Mouse (Mus musculus) forebrain, embryonic 10.5 days (tissue): Measurements from ENCODE around the gene Map2k5. TPM values are rescaled to one million over a fixed set of nuclear protein-coding genes. Genes with fewer than 3 reads are reported as not detected.

ENCODE experiments used
- DNase-seq: peaks from one replicate; pipeline ENCODE4 v3.0.0-alpha.2; 2017; ENCODE audit warnings: low spot score; ENCODE audit errors: extremely low spot score
- H3K27ac ChIP-seq: fragments of 300-500 bp; sonication (generic); 2 replicates; pipeline ENCODE4 v1.5.1; 2016; ENCODE audit warnings: mild to moderate bottlenecking
- H3K27me3 ChIP-seq: fragments of 300-500 bp; sonication (generic); 2 replicates; pipeline ENCODE4 v1.6.1; 2016; ENCODE audit warnings: mild to moderate bottlenecking; ENCODE audit not compliant: poor library complexity, severe bottlenecking
- H3K36me3 ChIP-seq: fragments of 300-500 bp; sonication (generic); replicated peaks from 2 replicates; pipeline ENCODE4 v1.6.1; 2016; ENCODE audit warnings: mild to moderate bottlenecking, moderate library complexity
- H3K4me1 ChIP-seq: fragments of 300-500 bp; sonication (generic); 2 replicates; pipeline ENCODE4 v1.6.1; 2016
- H3K4me3 ChIP-seq: fragments of 300-500 bp; sonication (generic); 2 replicates; pipeline ENCODE4 v1.5.1; 2016; ENCODE audit warnings: mild to moderate bottlenecking, moderate library complexity
- H3K9me3 ChIP-seq: fragments of 300-500 bp; sonication (generic); 2 replicates; pipeline ENCODE4 v1.6.1; 2016; ENCODE audit warnings: mild to moderate bottlenecking, moderate library complexity
- WGBS: fragments of 180-500 bp; shearing (Covaris S2); methylation state at CpG from one replicate; pipeline ENCODE4 v1.1.7; 2016; 5-methylcytosine and 5-hydroxymethylcytosine counted together
- polyA plus RNA-seq: library from polyadenylated mRNA; unstranded; fragments of >200 nt; fragmentation: Nextera tagmentation; extraction: Ambion mirVana; gene quantifications from 2 replicates; pipeline ENCODE4 v1.2.1, GENCODE M21; 2016

The Map2k5 gene
- polyA plus RNA-seq, 1 experiment from 2014 or later, result 33.8 TPM

GRCm38 (mm10) chr9:63288676-63289075 is 89.0 kb downstream of the Map2k5 start:
- H3K27me3 ChIP-seq, result no peaks in the 10 kb centered on the region
- no peak overlapping the region for H3K4me3 ChIP-seq
- H3K9me3 ChIP-seq, result no peaks in the 10 kb centered on the region
- H3K27ac ChIP-seq, result no peak overlapping the region
- WGBS, result 93% methylated on average over 4 of the region's 4 CpGs
- H3K36me3 ChIP-seq, result peaks cover 34% of the 10 kb centered on the region
- no peak for DNase-seq
- H3K4me1 ChIP-seq, result peaks cover 10% of the 10 kb centered on the region; the same call in 1 of the 2 replicates

- H3K27ac ChIP-seq, result no peak overlapping the region
- 90% methylated on average over 9 of the region's 9 CpGs for WGBS
- peaks cover 10% of the 10 kb centered on the region; the same call in 1 of the 2 replicates for H3K4me1 ChIP-seq
- H3K9me3 ChIP-seq, result peaks cover 3% of the 10 kb centered on the region; the same call in 1 of the 2 replicates
- H3K27me3 ChIP-seq, result no peaks in the 10 kb centered on the region
- H3K36me3 ChIP-seq, result peaks cover 22% of the 10 kb centered on the region
- DNase-seq, result no peak
- no peak overlapping the region for H3K4me3 ChIP-seq
Observed at GRCm38 (mm10) chr9:63284392-63284791, 93.3 kb downstream of the Map2k5 start.

DNA sequence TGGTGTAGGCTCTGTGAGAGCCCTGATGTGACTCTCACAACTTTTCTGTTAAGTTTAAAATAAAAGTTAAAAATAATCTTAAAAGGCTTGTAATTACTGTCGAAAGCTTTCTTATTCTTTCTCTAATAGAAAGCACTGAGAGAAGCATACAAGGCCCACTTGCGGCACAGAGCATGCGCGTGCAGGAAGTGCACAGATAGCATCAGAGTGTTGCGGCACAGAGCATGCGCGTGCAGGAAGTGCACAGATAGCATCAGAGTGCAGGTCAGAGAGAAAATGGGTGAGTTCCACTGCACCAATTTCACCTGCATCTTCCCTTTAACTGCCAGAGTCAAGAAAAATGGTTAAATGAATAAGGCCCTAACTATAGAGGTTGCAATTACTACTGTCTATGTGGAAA is 95.7 kb downstream of the Map2k5 start:
- H3K27me3 ChIP-seq, result no peaks in the 10 kb centered on the region
- H3K9me3 ChIP-seq, result peaks cover 3% of the 10 kb centered on the region; the same call in 1 of the 2 replicates
- no peak for DNase-seq
- no peak overlapping the region for H3K27ac ChIP-seq
- H3K4me1 ChIP-seq, result peaks cover 28% of the 10 kb centered on the region
- 95% methylated on average over 7 of the region's 7 CpGs for WGBS
- no peak overlapping the region for H3K4me3 ChIP-seq
- peaks cover 15% of the 10 kb centered on the region for H3K36me3 ChIP-seq

GRCm38 (mm10) chr9:63281086-63281485 is 96.6 kb downstream of the Map2k5 start:
- WGBS, result 87% methylated on average over 2 of the region's 2 CpGs
- H3K4me3 ChIP-seq, result no peak overlapping the region
- H3K27me3 ChIP-seq, result no peaks in the 10 kb centered on the region
- H3K27ac ChIP-seq, result no peak overlapping the region
- H3K4me1 ChIP-seq, result peaks cover 28% of the 10 kb centered on the region
- no peak for DNase-seq
- H3K9me3 ChIP-seq, result peaks cover 3% of the 10 kb centered on the region; the same call in 1 of the 2 replicates
- H3K36me3 ChIP-seq, result peaks cover 15% of the 10 kb centered on the region

GRCm38 (mm10) chr9:63273781-63274180 is 103.9 kb downstream of the Map2k5 start:
- H3K27ac ChIP-seq, result no peak overlapping the region
- peaks cover 7% of the 10 kb centered on the region; the same call in 1 of the 2 replicates for H3K36me3 ChIP-seq
- DNase-seq, result no peak
- 87% methylated on average over 6 of the region's 6 CpGs for WGBS
- H3K27me3 ChIP-seq, result no peaks in the 10 kb centered on the region
- H3K4me3 ChIP-seq, result no peak overlapping the region
- no peaks in the 10 kb centered on the region for H3K9me3 ChIP-seq
- H3K4me1 ChIP-seq, result peaks cover 49% of the 10 kb centered on the region

DNA sequence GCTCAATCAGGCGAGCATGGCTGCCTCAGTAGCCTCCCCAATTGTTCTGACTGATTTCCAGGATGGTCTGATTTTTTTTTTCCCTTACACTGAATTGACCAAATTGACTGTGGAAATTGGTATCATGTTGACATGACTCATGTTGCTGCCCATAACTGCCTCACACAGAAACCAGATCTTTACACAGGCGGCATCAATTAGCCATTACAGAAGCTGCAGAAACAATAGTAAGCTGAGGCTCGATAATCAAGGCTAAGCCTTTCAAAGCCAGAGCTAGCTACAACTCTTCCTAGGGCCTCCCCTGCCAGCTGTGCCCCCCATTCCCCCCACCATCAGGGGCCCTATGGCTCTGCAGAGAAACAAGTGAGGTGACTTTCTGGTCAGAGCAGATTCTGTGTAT is 107.9 kb downstream of the Map2k5 start:
- no peak for DNase-seq

GRCm38 (mm10) chr9:63263188-63263587 is 114.5 kb downstream of the Map2k5 start:
- peaks cover 25% of the 10 kb centered on the region for H3K4me1 ChIP-seq
- peaks cover 14% of the 10 kb centered on the region for H3K36me3 ChIP-seq
- H3K27ac ChIP-seq, result no peak overlapping the region
- no peaks in the 10 kb centered on the region for H3K9me3 ChIP-seq
- H3K4me3 ChIP-seq, result no peak overlapping the region
- no peaks in the 10 kb centered on the region for H3K27me3 ChIP-seq
- no peak for DNase-seq
- 85% methylated on average over 1 of the region's 1 CpGs for WGBS

More for the DNA sequence above, 107.9 kb downstream of the Map2k5 start:
- Histone ChIP-seq H3K36me3 (peaks cover 7% of the 10 kb centered on the region; the same call in 1 of the 2 replicates), H3K4me3 (no peak overlapping the region), H3K9me3 (no peaks in the 10 kb centered on the region), H3K4me1 (peaks cover 36% of the 10 kb centered on the region), H3K27ac (peak overlapping the region; percentile 71; the same call in 1 of the 2 replicates), H3K27me3 (no peaks in the 10 kb centered on the region)
- WGBS, result 25% methylated on average over 3 of the region's 3 CpGs

GRCm38 (mm10) chr9:63258768-63259167 is 118.9 kb downstream of the Map2k5 start:
- Histone ChIP-seq H3K4me1 (peaks cover 25% of the 10 kb centered on the region), H3K4me3 (no peak overlapping the region), H3K27me3 (no peaks in the 10 kb centered on the region), H3K27ac (no peak overlapping the region), H3K9me3 (no peaks in the 10 kb centered on the region), H3K36me3 (peaks cover 32% of the 10 kb centered on the region)
- DNase-seq, result no peak
- WGBS, result 82% methylated on average over 3 of the region's 3 CpGs

DNA sequence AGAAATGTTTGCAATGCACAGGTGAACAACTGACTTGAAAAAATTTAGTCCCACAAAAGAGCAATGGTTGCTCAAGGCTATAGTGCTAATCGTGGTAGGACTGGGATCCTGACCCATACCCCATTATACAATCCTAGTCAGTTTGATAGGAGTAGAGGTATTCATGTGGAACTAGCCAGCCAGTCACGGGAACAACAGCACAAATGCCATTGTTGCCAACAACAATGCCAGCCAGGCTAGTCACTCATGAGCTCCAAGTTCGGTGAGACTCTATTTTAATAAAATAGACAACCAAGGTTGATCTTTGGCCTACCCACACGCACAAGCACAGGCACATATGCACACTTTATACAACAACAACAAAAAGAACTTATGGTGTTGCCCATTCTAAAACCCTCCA is 120.0 kb downstream of the Map2k5 start:
- no peak overlapping the region for H3K27ac ChIP-seq
- 73% methylated on average over 4 of the region's 4 CpGs for WGBS

GRCm38 (mm10) chr9:63250841-63251626 is 126.7 kb downstream of the Map2k5 start:
- 89% methylated on average over 19 of the region's 19 CpGs for WGBS
- no peak for DNase-seq
- H3K4me1 ChIP-seq, result peaks cover 4% of the 10 kb centered on the region; the same call in 1 of the 2 replicates
- H3K27ac ChIP-seq, result 0 out of 2 replicates have a peak overlapping the region, but pooled peaks have one; percentile 53
- H3K4me3 ChIP-seq, result no peak overlapping the region
- H3K9me3 ChIP-seq, result no peaks in the 10 kb centered on the region
- no peaks in the 10 kb centered on the region for H3K27me3 ChIP-seq
- peaks cover 33% of the 10 kb centered on the region for H3K36me3 ChIP-seq

More for the DNA sequence above, 120.0 kb downstream of the Map2k5 start:
- DNase-seq, result no peak
- Histone ChIP-seq H3K4me1 (peaks cover 23% of the 10 kb centered on the region), H3K4me3 (no peak overlapping the region), H3K27me3 (no peaks in the 10 kb centered on the region), H3K9me3 (no peaks in the 10 kb centered on the region), H3K36me3 (peaks cover 36% of the 10 kb centered on the region)

DNA sequence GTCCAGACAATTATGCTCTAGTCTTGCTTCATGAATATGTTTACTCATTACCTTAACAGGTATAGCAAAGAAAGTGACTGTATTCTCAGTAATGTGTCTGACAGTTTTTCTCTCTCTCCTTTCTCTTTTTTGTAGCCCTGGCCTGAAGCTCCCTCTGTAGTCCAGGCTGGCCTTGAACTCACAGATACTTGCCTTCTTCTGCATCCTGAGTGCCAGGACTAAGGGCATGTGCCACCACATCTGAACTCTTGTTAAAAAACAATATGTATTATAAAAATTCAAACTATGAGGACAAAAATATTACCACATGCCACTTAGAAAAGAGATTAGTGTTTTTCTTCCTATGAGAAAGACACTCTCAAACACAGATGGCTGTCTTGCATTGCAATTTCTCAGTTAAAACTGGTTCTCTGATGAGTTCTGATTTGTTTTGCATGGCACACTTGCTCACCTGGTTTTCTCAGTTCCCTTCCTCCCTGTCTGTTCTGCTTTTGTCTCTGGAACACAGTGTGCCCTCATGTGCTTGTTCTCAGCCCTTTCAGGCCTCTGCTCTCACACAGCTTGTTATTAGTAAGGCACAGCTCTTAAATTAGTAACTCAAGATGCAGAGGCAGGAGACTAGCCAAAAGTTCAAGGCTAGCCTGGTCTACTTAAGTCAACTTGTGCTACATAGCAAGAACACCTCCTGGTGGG is 129.5 kb downstream of the Map2k5 start:
- H3K4me1 ChIP-seq, result peaks cover 4% of the 10 kb centered on the region; the same call in 1 of the 2 replicates
- peaks cover 33% of the 10 kb centered on the region for H3K36me3 ChIP-seq
- H3K9me3 ChIP-seq, result no peaks in the 10 kb centered on the region
- no peak overlapping the region for H3K4me3 ChIP-seq
- no peak for DNase-seq
- H3K27ac ChIP-seq, result no peak overlapping the region
- no peaks in the 10 kb centered on the region for H3K27me3 ChIP-seq

- no peak overlapping the region for H3K27ac ChIP-seq
- no peaks in the 10 kb centered on the region for H3K27me3 ChIP-seq
- no peak for DNase-seq
- peaks cover 33% of the 10 kb centered on the region for H3K36me3 ChIP-seq
- no peak overlapping the region for H3K4me3 ChIP-seq
- peaks cover 10% of the 10 kb centered on the region for H3K4me1 ChIP-seq
- 87% methylated on average over 5 of the region's 5 CpGs for WGBS
- H3K9me3 ChIP-seq, result no peaks in the 10 kb centered on the region
Observed at GRCm38 (mm10) chr9:63246568-63247169, 131.0 kb downstream of the Map2k5 start.
